Mouse (Mus musculus): ENCODE measurements around the gene AU022252.

DNA sequence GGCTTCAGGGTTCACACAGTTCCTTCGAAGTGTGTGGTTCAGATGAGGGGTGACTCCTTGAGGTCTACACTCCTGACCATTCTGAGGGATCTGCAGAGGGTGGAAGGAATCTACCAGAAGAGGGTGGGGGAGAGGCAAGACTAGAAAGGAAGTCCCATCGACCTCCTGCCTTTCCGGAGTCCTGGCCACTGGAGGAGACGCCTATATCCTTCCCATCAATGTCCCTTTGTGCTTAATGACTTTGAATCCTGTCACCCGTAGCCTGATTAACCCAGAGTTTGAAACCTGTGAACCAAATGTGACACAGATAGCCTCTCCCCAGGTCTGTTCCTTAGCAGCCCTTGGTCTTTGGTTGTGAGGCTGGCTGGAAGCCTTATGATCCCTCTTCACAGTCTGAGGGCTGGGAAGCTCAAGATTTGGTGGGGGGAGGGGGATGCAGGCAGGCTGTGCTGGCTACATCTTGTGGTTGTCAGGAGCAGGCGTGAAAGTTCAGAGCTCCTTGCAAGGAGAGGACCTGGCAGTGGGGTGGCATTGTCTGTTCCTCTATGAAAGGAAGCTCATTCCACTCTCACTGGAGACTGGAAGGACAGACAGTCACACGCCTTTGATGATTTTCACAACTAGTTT, 28.7 kb upstream of the AU022252 start:
- TF ChIP-seq FLI1 (IDR thresholded peaks at IDR 0.05; ENCODE audit: low read length) (no peak), GATA1 (IDR thresholded peaks at IDR 0.05; ENCODE audit: borderline replicate concordance, low read length) (no peak)
